Mouse (Mus musculus) C2C12 (cell line): ENCODE measurements around the gene Mfsd4a. TPM values are rescaled to one million over a fixed set of nuclear protein-coding genes. Genes with fewer than 3 reads are reported as not detected.

Source experiments
- H3K27me3 ChIP-seq: one replicate; pipeline ENCODE4 v1.6.1; 2011; ENCODE audit not compliant: control insufficient read depth, insufficient read depth, insufficient read length
- H3K36me3 ChIP-seq: one replicate; pipeline ENCODE4 v1.6.1; 2011; ENCODE audit not compliant: control insufficient read depth, insufficient read depth
- H3K4me3 ChIP-seq: one replicate; pipeline ENCODE4 v1.5.1; 2011; ENCODE audit warnings: mild to moderate bottlenecking, control low read depth; ENCODE audit not compliant: poor library complexity, insufficient read depth, severe bottlenecking
- H3K79me2 ChIP-seq: one replicate; pipeline ENCODE4 v1.6.1; 2011; ENCODE audit not compliant: control insufficient read depth, insufficient read depth
- H3K79me3 ChIP-seq: one replicate; pipeline ENCODE4 v1.6.1; 2011; ENCODE audit warnings: low read depth, control low read depth
- H3ac ChIP-seq: one replicate; pipeline ENCODE3; 2011; ENCODE audit warnings: low read depth; ENCODE audit not compliant: control insufficient read depth, insufficient read length
- CEBPB ChIP-seq: IDR thresholded peaks from one replicate; pipeline ENCODE4 v1.6.1; 2011; ENCODE audit warnings: low read depth, mild to moderate bottlenecking, control low read depth, moderate library complexity
- CTCF ChIP-seq: IDR thresholded peaks from one replicate; pipeline ENCODE4 v1.5.1; 2011; ENCODE audit not compliant: control insufficient read depth, insufficient read depth, insufficient read length
- FOSL1 ChIP-seq: IDR thresholded peaks from one replicate; pipeline ENCODE4 v1.8.0; 2011; ENCODE audit warnings: mild to moderate bottlenecking, low read length; ENCODE audit not compliant: poor library complexity, insufficient read depth, severe bottlenecking
- MAX ChIP-seq: IDR thresholded peaks from one replicate; pipeline ENCODE4 v1.6.1; 2011; ENCODE audit warnings: mild to moderate bottlenecking, control low read depth
- MYOD1 ChIP-seq: IDR thresholded peaks from one replicate; pipeline ENCODE4 v1.6.1; 2011; ENCODE audit warnings: low read depth; ENCODE audit not compliant: control insufficient read depth, insufficient read length
- MYOG ChIP-seq: IDR thresholded peaks from one replicate; pipeline ENCODE4 v1.6.1; 2011; ENCODE audit not compliant: control insufficient read depth, insufficient read length; ENCODE audit errors: extremely low read depth
- USF1 ChIP-seq: IDR thresholded peaks from one replicate; pipeline ENCODE4 v1.6.1; 2011; ENCODE audit warnings: low read depth, mild to moderate bottlenecking, control low read depth, moderate library complexity
- polyA plus RNA-seq: library from polyadenylated mRNA; unstranded; fragments of >200 nt; fragmentation: generic; extraction: Trizol; gene quantifications from one replicate; pipeline ENCODE4 v1.2.1, GENCODE M21; 2012; ENCODE audit warnings: missing spikeins

The Mfsd4a gene
- polyA plus RNA-seq, 1 experiment, result 7.8 TPM

- TF ChIP-seq CEBPB (no peak), MYOD1 (no peak), CTCF (no peak), MYOG (no peak), FOSL1 (no peak), MAX (no peak), USF1 (no peak)
- H3K79me2 ChIP-seq, result peaks cover 8% of the 10 kb centered on the region
- no peaks in the 10 kb centered on the region for H3K36me3 ChIP-seq
- peaks cover 6% of the 10 kb centered on the region for H3K79me3 ChIP-seq
- no peaks in the 10 kb centered on the region for H3K27me3 ChIP-seq
- H3ac ChIP-seq, result no peak overlapping the region
- H3K4me3 ChIP-seq, result no peak overlapping the region
Measured at GRCm38 (mm10) chr1:132003817-132004216, 64.0 kb downstream of the Mfsd4a start.

- peaks cover 1% of the 10 kb centered on the region for H3K79me2 ChIP-seq
- TF ChIP-seq MAX, result no peak
- no peak for TF ChIP-seq USF1
- TF ChIP-seq MYOG, result no peak
- TF ChIP-seq MYOD1, result no peak
- TF ChIP-seq FOSL1, result no peak
- TF ChIP-seq CEBPB, result no peak
- no peak for TF ChIP-seq CTCF
- H3K36me3 ChIP-seq, result no peaks in the 10 kb centered on the region
- H3K4me3 ChIP-seq, result no peak overlapping the region
- no peaks in the 10 kb centered on the region for H3K79me3 ChIP-seq
- no peaks in the 10 kb centered on the region for H3K27me3 ChIP-seq
- no peak overlapping the region for H3ac ChIP-seq
Measured at GRCm38 (mm10) chr1:132003111-132003510, 64.8 kb downstream of the Mfsd4a start.

- H3K79me2 ChIP-seq, result no peaks in the 10 kb centered on the region
- no peak overlapping the region for H3K4me3 ChIP-seq
- H3K27me3 ChIP-seq, result no peaks in the 10 kb centered on the region
- no peak overlapping the region for H3ac ChIP-seq
- no peaks in the 10 kb centered on the region for H3K79me3 ChIP-seq
- no peaks in the 10 kb centered on the region for H3K36me3 ChIP-seq
- TF ChIP-seq MYOD1, result no peak
- no peak for TF ChIP-seq MYOG
- TF ChIP-seq FOSL1, result no peak
- TF ChIP-seq CTCF, result no peak
- no peak for TF ChIP-seq MAX
- TF ChIP-seq CEBPB, result no peak
- TF ChIP-seq USF1, result no peak
Measured at GRCm38 (mm10) chr1:132001880-132002330, 66.0 kb downstream of the Mfsd4a start.

DNA sequence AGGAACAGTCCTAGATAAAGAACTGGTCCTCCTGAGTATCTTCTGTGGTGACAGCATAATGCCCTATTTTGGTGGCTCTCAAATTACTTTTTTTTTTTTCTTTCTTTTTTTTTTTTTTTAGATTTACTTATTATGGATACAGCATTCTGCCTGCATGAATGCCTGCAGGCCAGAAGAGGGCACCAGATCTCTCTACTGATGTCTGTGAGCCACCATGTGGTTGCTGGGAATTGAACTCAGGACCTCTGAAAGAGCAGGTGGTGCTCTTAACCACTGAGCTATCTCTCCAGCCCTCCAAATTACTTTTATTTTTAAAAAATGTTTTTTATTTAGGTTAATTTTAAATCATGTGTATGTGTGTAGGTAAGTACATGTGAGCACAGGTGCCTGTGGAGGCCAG, 67.4 kb downstream of the Mfsd4a start:
- Histone ChIP-seq H3K4me3 (no peak overlapping the region), H3K79me3 (no peaks in the 10 kb centered on the region), H3K79me2 (no peaks in the 10 kb centered on the region), H3K27me3 (no peaks in the 10 kb centered on the region), H3K36me3 (no peaks in the 10 kb centered on the region), H3ac (no peak overlapping the region)
- no peak for TF ChIP-seq USF1
- TF ChIP-seq MYOG, result no peak
- TF ChIP-seq MYOD1, result no peak

DNA sequence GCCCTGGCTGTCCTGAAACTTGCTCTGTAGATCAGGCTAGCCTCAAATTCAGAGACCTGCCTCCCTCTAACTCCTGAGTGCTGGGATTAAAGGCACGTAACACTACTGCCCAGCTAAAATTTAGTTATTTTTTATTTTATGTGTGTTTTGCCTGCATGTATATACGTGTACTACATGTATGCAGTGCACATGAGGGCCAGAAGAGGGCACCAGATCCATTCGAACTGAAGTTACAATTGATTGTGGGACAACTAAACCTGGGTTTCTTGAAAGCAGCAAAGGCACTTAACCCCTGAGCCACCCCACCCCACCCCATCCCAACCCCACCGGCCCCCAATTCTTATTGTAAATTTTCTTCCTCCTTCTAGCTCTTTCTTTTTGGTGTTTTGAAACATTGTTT, 72.8 kb downstream of the Mfsd4a start:
- H3K4me3 ChIP-seq, result no peak overlapping the region
- H3K79me3 ChIP-seq, result no peaks in the 10 kb centered on the region
- TF ChIP-seq CTCF (peak; percentile 26), MAX (peak; percentile 18), MYOD1 (no peak)
- no peaks in the 10 kb centered on the region for H3K79me2 ChIP-seq
- H3ac ChIP-seq, result no peak overlapping the region
- H3K36me3 ChIP-seq, result no peaks in the 10 kb centered on the region
- H3K27me3 ChIP-seq, result no peaks in the 10 kb centered on the region

DNA sequence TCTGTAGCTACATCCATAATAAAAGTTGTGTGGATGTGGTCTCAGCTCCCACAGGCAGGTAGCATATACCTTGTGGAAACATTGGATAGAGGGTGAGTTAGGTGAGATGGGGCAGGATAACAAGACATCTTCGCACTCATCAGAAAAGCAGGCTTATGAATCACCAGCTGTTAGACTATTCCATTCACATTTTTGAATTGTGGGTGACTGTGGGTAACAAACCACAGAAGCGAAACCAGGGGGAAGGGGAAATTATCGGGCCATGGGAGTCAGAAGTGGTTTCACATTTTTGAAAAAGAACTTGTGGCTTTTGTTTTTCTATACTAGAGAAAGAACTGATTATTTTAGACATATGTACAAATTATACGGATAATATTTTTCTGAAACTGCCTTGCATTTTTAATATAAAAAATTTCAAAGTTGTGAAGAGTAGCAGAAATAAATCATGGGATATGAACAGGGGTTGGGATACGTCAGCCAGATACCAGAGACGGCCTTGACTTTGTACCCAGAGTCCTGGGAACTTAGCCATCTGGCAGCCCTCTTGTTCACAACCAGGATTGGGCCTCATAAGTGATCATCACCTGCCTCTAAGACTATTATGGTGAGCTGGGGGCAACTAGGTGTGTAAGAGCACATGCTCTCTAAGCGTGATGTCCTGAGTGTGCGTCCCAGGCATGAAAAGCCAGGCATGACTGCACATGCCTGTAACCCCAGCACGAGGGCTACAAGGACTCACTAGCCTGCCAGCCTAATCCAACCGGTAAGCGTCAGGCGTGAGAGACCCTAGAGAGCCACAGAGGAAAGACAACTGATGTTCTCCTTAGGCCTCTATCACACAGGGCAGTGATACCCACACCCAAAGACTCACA, 74.5 kb downstream of the Mfsd4a start:
- TF ChIP-seq USF1 (no peak), CTCF (no peak), MYOG (no peak)

More for the DNA sequence above, 74.5 kb downstream of the Mfsd4a start:
- Histone ChIP-seq H3K79me3 (no peaks in the 10 kb centered on the region), H3K36me3 (no peaks in the 10 kb centered on the region), H3ac (no peak overlapping the region), H3K79me2 (no peaks in the 10 kb centered on the region), H3K4me3 (no peak overlapping the region), H3K27me3 (no peaks in the 10 kb centered on the region)
